Mouse (Mus musculus): Measurements from ENCODE around the gene Ppard.

Gene Ppard

GRCm38 (mm10) chr17:28258325-28258724 lies 25.8 kb downstream of the Ppard start:
- DNase-seq, result no peak

GRCm38 (mm10) chr17:28259890-28260542 lies 27.5 kb downstream of the Ppard start:
- no peak for DNase-seq

GRCm38 (mm10) chr17:28260543-28260909 lies 28.0 kb downstream of the Ppard start:
- DNase-seq, result no peak

- DNase-seq, result no peak
Observed at GRCm38 (mm10) chr17:28261795-28262194, 29.3 kb downstream of the Ppard start.

- no peak for DNase-seq
Observed at GRCm38 (mm10) chr17:28263181-28263894, 30.8 kb downstream of the Ppard start.

- DNase-seq, result no peak
Observed at GRCm38 (mm10) chr17:28267251-28267650, 34.8 kb downstream of the Ppard start.

GRCm38 (mm10) chr17:28270165-28270564 lies 37.7 kb downstream of the Ppard start:
- DNase-seq, result no peak

- DNase-seq, result no peak
Observed at GRCm38 (mm10) chr17:28271537-28272266, 39.2 kb downstream of the Ppard start.

GRCm38 (mm10) chr17:28272281-28272680 lies 39.8 kb downstream of the Ppard start:
- DNase-seq, result no peak

- DNase-seq, result no peak
Observed at GRCm38 (mm10) chr17:28272837-28273236, 40.3 kb downstream of the Ppard start.

GRCm38 (mm10) chr17:28274739-28275138 lies 42.2 kb downstream of the Ppard start:
- no peak for DNase-seq

GRCm38 (mm10) chr17:28277226-28277625 lies 44.7 kb downstream of the Ppard start:
- no peak for DNase-seq

GRCm38 (mm10) chr17:28277721-28278120 lies 45.2 kb downstream of the Ppard start:
- no peak for DNase-seq

- no peak for DNase-seq
Observed at GRCm38 (mm10) chr17:28278156-28278555, 45.7 kb downstream of the Ppard start.

GRCm38 (mm10) chr17:28279236-28279635 lies 46.7 kb downstream of the Ppard start:
- DNase-seq, result no peak

- DNase-seq, result no peak
Observed at GRCm38 (mm10) chr17:28279780-28280422, 47.4 kb downstream of the Ppard start.

- DNase-seq, result no peak
Observed at GRCm38 (mm10) chr17:28280423-28280800, 47.9 kb downstream of the Ppard start.

GRCm38 (mm10) chr17:28280831-28281377 lies 48.4 kb downstream of the Ppard start:
- DNase-seq, result no peak

GRCm38 (mm10) chr17:28281866-28282441 lies 49.5 kb downstream of the Ppard start:
- DNase-seq, result no peak

- DNase-seq, result no peak
Observed at GRCm38 (mm10) chr17:28283199-28283598, 50.7 kb downstream of the Ppard start.

- no peak for DNase-seq
Observed at GRCm38 (mm10) chr17:28286133-28286532, 53.6 kb downstream of the Ppard start.

GRCm38 (mm10) chr17:28286964-28287363 lies 54.5 kb downstream of the Ppard start:
- DNase-seq, result no peak

GRCm38 (mm10) chr17:28287578-28287977 lies 55.1 kb downstream of the Ppard start:
- no peak for DNase-seq
